Mouse (Mus musculus): ENCODE results near the gene Lap3. TPM values are rescaled to one million over a fixed set of nuclear protein-coding genes. Genes with fewer than 3 reads are reported as not detected.

Lap3 gene
- polyA plus RNA-seq (2015; fragmentation: Nextera tagmentation; extraction: Ambion mirVana), result 94.9 and 100 TPM in 2 replicates

DNA sequence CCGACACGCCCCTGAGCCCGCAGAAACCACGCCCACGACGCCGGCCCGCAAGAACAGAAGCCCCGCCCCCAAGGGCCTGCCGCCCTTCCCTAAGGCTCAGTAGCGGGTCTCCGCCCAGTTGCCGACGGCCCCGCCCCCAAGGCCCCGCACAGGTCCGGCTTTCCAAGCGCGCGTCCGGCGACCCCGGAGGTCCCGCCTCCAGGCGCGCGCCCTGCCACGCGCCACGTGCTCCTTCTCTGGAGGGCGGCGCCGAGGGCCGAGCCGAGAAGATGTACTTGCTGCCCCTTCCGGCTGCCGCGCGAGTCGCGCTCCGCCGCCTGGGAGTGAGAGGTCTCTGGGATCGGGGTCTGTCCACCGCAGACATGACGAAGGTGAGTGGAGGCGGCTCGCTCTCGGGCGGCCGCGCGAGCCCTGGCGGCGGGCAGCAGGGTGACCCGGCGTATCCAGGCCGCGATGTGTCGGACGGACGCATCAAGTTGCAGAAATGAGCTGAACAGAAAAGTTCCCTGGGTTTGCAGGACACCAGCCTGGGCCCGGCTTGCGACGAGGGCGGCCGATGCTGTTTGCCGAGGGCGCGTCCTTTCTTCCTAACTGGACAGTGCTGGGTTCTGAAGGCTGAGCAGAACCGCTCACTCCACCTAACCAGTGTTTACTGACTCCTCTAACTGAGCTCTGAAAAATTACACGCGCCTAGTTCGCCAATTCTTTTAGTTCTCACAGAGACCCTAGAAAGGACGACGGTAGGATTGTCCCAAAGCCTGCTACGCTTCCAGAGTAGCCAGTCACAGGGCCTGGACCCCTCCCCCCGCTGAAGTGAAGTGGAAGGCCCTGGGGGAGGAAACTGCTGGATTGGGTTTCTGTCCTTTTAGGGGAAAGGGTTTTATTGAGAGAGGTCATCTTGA is at the start of gene Lap3:
Gene Lap3, plus strand, starts transcription at position 184 of the 902 bp plus-strand sequence.
- Histone ChIP-seq H3K27ac (peak within 1 kb of the TSS; percentile 83), H3K4me2 (peak within 1 kb of the TSS; percentile 76), H3K27me3 (0 out of 2 replicates have a peak, but pooled peaks cover 3% of the 10 kb centered on the region), H3K36me3 (peaks cover 23% of the 10 kb centered on the region), H3K4me1 (peaks cover 15% of the 10 kb centered on the region), H3K4me3 (peak within 1 kb of the TSS; percentile 92), H3K9ac (peak within 1 kb of the TSS; percentile 91), H3K9me3 (no peaks in the 10 kb centered on the region)
- under 1% methylated on average over 78 of the region's 78 CpGs for WGBS
- peak; percentile 95 for ATAC-seq (ENCODE audit: borderline replicate concordance, extremely low read depth, low FRiP score, low TSS enrichment)

DNA sequence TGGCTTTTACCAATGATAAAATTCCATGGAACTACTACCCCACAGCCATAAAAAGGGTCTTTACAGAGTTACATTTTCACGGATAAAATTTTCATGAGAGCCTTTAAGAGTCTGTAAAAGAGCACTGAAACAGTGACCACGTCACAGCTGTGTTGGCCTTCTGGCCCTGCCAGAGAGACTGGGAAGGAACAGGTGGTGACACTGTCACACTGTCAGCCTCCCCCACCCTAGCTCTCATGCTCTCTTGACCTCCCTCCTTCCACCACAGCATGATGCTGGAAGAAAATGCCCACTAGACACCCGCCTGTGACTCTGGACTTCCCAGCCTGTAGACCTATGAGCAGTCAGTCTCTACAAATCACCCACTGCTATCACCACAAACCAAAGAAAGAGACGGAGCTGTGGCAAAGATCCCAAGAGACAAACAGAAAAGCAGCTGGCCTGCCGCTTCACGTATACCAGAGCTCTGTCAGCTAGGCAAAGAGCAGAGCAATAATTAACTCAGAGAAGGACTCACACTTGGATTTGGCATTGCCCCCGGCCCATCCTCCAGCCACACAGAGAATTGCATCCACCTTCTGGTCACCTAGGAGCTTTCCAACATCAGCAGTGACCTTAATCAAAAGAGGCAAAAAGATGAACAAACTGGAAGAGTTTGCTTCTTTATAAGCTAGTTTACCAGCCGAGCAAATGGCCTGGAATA is 48.9 kb upstream of the Lap3 start:
- peaks cover 9% of the 10 kb centered on the region; the same call in 1 of the 2 replicates for H3K36me3 ChIP-seq
- H3K9me3 ChIP-seq, result no peaks in the 10 kb centered on the region
- no peak overlapping the region for H3K4me3 ChIP-seq
- WGBS, result 86% methylated on average over 8 of the region's 8 CpGs
- H3K9ac ChIP-seq, result no peak overlapping the region
- no peak overlapping the region for H3K4me2 ChIP-seq
- no peak for ATAC-seq (ENCODE audit: borderline replicate concordance, extremely low read depth, low FRiP score, low TSS enrichment)
- H3K27me3 ChIP-seq, result no peaks in the 10 kb centered on the region
- H3K27ac ChIP-seq, result no peak overlapping the region
- peaks cover 11% of the 10 kb centered on the region for H3K4me1 ChIP-seq

DNA sequence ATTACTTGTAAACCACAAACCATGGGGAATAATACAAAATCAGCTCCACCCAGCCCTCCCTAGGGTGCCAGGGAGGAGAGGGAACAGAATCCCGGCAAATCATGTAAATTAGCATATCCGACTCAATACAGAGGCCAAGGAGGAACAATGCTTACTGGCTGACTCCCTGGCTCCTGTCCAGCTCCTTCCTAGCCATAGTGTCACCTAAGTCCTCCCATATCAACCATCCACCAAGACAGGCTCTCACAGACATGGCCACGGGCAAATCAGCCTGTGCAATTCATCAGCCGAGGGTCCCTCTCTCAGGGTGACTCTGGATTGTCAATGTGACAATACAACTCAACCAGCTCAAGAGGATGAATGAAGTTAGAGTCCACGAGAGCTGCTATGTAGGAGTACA is 44.5 kb upstream of the Lap3 start:
- ATAC-seq (ENCODE audit: borderline replicate concordance, extremely low read depth, low FRiP score, low TSS enrichment), result no peak
- Histone ChIP-seq H3K4me3 (peak overlapping the region; percentile 69), H3K9me3 (no peaks in the 10 kb centered on the region), H3K27ac (no peak overlapping the region), H3K4me2 (peak overlapping the region; percentile 92), H3K9ac (peak overlapping the region; percentile 64; the same call in 1 of the 2 replicates), H3K4me1 (peaks cover 12% of the 10 kb centered on the region), H3K27me3 (no peaks in the 10 kb centered on the region), H3K36me3 (peaks cover 8% of the 10 kb centered on the region; the same call in 1 of the 2 replicates)
- WGBS, result 50% methylated on average over 5 of the region's 5 CpGs

DNA sequence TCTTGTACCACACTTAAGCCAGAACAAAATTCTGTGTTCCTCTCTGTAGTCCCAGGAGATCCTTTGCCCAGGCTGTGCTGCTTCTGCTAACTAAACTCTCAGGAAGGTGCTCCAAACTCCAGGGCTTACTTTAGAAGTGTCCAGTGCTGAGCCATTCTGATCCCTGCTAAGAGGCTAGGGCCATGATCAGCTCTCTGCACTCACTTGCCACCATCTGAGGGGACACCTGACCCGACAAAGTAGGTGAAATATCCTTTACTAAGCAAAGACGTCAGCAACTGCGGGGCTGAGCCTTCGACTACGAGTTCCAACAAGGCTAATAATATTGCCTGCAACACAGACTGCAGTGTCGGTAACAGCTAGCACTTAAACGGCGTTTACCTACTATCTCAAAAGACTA is 44.0 kb upstream of the Lap3 start:
- peak overlapping the region; percentile 69 for H3K4me3 ChIP-seq
- H3K36me3 ChIP-seq, result peaks cover 5% of the 10 kb centered on the region; the same call in 1 of the 2 replicates
- no peaks in the 10 kb centered on the region for H3K27me3 ChIP-seq
- H3K27ac ChIP-seq, result no peak overlapping the region
- no peaks in the 10 kb centered on the region for H3K9me3 ChIP-seq
- H3K4me2 ChIP-seq, result peak overlapping the region; percentile 92
- peaks cover 12% of the 10 kb centered on the region for H3K4me1 ChIP-seq
- no peak for ATAC-seq (ENCODE audit: borderline replicate concordance, extremely low read depth, low FRiP score, low TSS enrichment)
- H3K9ac ChIP-seq, result peak overlapping the region; percentile 64
- 1% methylated on average over 8 of the region's 8 CpGs for WGBS

DNA sequence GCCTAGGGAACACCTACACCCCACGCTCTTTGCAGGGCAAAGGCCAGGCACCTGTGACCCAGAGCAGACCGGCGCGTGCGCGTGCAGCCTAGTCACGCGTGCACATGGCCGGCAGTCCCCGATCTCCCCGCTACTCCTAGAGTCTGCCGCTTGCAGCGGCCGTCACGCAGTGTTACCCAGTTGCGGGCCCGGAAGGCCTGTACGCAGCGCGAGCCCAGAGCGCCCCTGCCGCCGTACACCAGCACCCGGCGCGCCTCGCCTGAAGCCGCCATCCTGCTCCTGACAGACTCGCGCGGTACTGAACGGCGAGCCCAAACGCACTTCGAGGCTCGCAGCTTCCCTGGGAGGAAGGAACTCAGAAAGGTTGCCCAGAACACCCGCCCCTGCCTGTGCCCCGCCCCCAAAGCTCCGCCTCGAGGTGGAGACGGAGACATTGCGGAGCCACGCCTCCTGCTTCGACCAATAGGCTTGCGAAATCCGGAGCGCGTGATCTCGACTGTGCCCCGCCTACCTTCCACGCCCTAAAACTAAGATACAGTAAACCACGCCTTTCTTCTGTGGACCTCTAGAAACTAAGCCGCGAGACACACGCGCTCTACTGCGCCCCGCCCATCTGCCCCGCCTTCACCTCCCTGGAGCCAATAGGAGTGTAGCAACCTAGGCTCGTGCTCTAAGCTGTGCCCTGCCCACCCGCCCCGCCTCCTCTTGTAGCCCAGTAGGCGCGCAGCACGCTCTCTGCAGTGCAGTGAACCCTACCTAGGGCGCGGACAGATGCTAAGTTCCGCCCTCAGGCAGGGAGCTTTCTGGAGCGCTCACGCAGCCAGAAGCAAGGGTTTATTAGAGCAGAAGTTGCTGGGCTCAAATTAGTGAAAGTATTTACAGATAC is 43.1 kb upstream of the Lap3 start, which contains the start of gene Qdpr:
Gene Qdpr, minus strand, starts transcription at position 406 of the 886 bp plus-strand sequence.
- under 1% methylated on average over 69 of the region's 70 CpGs for WGBS
- H3K27me3 ChIP-seq, result no peaks in the 10 kb centered on the region
- H3K9ac ChIP-seq, result peak within 1 kb of the TSS; percentile 64

DNA sequence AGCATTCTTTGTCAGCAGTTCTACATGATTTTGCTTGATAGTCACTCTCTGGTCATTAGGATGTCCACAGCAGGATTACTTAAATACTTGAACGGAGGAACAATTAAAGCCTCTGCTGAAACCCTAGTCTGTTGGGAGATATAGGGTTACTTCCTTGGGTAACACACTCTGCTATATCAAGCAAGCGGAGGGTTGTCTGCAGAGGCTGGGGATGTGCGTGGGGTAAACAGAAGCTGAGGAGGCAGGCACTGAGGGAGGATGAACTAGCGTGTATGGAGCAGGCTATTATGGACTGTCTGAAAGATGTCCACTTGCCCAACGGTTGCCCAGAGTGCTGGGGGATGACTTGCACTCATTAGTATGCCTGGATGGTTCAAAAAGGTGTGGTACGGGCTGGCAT is 39.7 kb upstream of the Lap3 start, which contains the start of gene Clrn2:
Gene Clrn2, plus strand, starts transcription at position 301 of the 400 bp plus-strand sequence.
- no peak for ATAC-seq (ENCODE audit: borderline replicate concordance, extremely low read depth, low FRiP score, low TSS enrichment)
- H3K4me3 ChIP-seq, result no peak within 1 kb of the TSS
- no peaks in the 10 kb centered on the region for H3K36me3 ChIP-seq
- peaks cover 9% of the 10 kb centered on the region for H3K4me1 ChIP-seq
- no peak within 1 kb of the TSS for H3K4me2 ChIP-seq
- no peaks in the 10 kb centered on the region for H3K27me3 ChIP-seq
- WGBS, result 62% methylated on average over 6 of the region's 6 CpGs
- no peaks in the 10 kb centered on the region for H3K9me3 ChIP-seq
- H3K9ac ChIP-seq, result no peak within 1 kb of the TSS
- H3K27ac ChIP-seq, result no peak within 1 kb of the TSS

More for the DNA sequence above, 43.1 kb upstream of the Lap3 start, which contains the start of gene Qdpr:
- H3K36me3 ChIP-seq, result no peaks in the 10 kb centered on the region
- peak within 1 kb of the TSS; percentile 69 for H3K4me3 ChIP-seq
- H3K4me1 ChIP-seq, result peaks cover 12% of the 10 kb centered on the region
- no peaks in the 10 kb centered on the region for H3K9me3 ChIP-seq
- peak within 1 kb of the TSS; percentile 92 for H3K4me2 ChIP-seq
- peak; percentile 100 for ATAC-seq (ENCODE audit: borderline replicate concordance, extremely low read depth, low FRiP score, low TSS enrichment)
- H3K27ac ChIP-seq, result peak within 1 kb of the TSS; percentile 66

DNA sequence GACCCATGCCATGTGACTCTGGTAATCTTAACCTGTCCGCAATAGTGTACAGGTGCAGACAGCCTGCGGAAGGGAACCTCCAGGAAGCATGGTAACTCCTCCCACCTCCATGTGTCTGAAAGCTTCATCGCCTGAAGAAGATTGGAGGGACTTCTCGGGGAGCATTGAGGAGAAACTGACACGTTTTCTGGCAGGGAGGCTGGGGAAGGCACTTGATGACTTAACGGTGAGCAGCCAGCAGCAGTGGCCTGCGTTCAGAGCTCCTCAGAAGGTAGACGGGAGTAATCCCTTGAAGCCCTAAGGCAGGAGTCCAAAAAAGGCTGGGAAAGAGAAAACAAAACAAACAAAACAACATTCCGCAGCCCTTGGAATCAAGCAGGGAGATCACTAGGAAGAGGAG is 38.7 kb upstream of the Lap3 start:
- WGBS, result 29% methylated on average over 9 of the region's 9 CpGs

DNA sequence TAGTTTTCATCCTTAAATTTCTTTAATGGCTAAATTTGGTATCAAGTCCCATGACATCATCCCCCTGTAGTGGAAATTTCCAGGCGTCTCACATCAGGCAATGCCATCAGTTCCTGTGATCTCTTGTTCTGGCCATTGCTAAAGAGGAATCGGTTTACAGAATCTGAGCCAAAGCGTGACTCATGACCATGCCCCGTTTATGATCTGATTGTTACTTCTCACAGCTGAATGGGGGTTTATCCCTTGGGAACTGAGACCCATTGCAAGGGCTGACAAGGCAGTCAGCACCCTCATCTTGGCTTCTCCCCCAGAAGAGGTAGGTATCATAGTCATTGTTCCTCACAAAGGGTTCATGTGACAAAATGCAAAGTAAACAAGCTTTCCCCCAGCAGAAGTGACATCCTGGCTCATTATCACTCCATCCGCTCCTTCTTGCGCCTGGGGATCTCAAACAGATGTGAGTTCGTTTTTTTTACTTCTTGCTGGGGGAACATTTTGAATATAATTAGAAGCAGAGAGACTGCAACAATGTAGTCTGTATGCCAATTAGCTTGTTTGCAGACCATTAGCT is 20.2 kb upstream of the Lap3 start:
- H3K9me3 ChIP-seq, result no peaks in the 10 kb centered on the region
- 19% methylated on average over 7 of the region's 7 CpGs for WGBS
- H3K4me3 ChIP-seq, result no peak overlapping the region
- peaks cover 33% of the 10 kb centered on the region for H3K4me1 ChIP-seq
- H3K27ac ChIP-seq, result peak overlapping the region; percentile 60
- no peaks in the 10 kb centered on the region for H3K27me3 ChIP-seq
- no peaks in the 10 kb centered on the region for H3K36me3 ChIP-seq
- ATAC-seq (ENCODE audit: borderline replicate concordance, extremely low read depth, low FRiP score, low TSS enrichment), result peak; percentile 51; the same call in 1 of the 2 replicates
- H3K4me2 ChIP-seq, result 0 out of 2 replicates have a peak overlapping the region, but pooled peaks have one; percentile 21
- H3K9ac ChIP-seq, result no peak overlapping the region

More for the DNA sequence above, 38.7 kb upstream of the Lap3 start:
- Histone ChIP-seq H3K4me3 (no peak overlapping the region), H3K9me3 (no peaks in the 10 kb centered on the region), H3K4me1 (no peaks in the 10 kb centered on the region), H3K4me2 (no peak overlapping the region), H3K27ac (no peak overlapping the region), H3K27me3 (no peaks in the 10 kb centered on the region), H3K9ac (no peak overlapping the region), H3K36me3 (no peaks in the 10 kb centered on the region)
- no peak for ATAC-seq (ENCODE audit: borderline replicate concordance, extremely low read depth, low FRiP score, low TSS enrichment)

DNA sequence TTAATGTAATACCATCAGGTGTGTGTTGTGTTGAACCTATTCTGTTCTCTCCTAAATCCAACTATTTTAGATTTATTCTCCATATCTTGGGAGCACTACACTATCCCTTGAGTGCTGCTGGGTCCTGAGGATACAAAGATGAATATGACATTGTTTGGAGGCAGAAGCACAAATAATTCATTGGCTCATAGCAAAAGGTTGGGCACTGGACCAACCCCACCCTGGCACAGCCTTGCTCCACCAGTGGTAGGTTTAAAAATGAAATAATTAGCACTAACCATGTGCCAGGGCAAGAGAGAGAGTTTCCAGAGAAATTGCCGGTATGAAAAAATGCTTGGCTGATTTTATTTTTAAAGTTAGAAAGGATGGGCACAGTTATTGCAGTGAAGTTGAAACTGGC is 19.7 kb upstream of the Lap3 start:
- no peaks in the 10 kb centered on the region for H3K9me3 ChIP-seq
- peak overlapping the region; percentile 60 for H3K27ac ChIP-seq
- H3K4me2 ChIP-seq, result no peak overlapping the region
- 71% methylated on average over 1 of the region's 1 CpGs for WGBS
- H3K9ac ChIP-seq, result no peak overlapping the region
- H3K4me1 ChIP-seq, result peaks cover 33% of the 10 kb centered on the region
- H3K36me3 ChIP-seq, result no peaks in the 10 kb centered on the region
- no peak overlapping the region for H3K4me3 ChIP-seq
- no peaks in the 10 kb centered on the region for H3K27me3 ChIP-seq
- no peak for ATAC-seq (ENCODE audit: borderline replicate concordance, extremely low read depth, low FRiP score, low TSS enrichment)

DNA sequence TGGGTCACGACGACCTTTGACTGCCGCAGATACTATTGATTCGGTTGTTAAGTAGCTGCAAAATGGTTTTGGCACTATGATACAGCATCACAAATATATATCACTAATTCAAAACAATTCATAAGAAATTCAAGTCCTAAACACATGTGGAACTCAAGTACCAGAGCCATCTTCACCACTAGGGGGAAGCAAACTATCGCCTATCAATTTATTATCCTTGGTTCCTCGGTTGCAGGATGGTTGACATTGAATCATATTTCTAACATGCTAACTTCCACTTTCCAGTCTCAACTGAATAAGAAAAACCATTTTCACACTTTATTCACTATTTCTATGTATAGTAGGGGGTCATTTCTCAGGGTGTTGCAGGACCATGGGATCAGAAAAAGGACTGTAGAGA is 19.0 kb upstream of the Lap3 start:
- Histone ChIP-seq H3K9me3 (no peaks in the 10 kb centered on the region), H3K9ac (no peak overlapping the region), H3K27ac (no peak overlapping the region), H3K4me1 (peaks cover 33% of the 10 kb centered on the region), H3K27me3 (no peaks in the 10 kb centered on the region), H3K4me2 (no peak overlapping the region), H3K36me3 (no peaks in the 10 kb centered on the region), H3K4me3 (no peak overlapping the region)
- ATAC-seq (ENCODE audit: borderline replicate concordance, extremely low read depth, low FRiP score, low TSS enrichment), result no peak
- WGBS, result 26% methylated on average over 6 of the region's 6 CpGs

DNA sequence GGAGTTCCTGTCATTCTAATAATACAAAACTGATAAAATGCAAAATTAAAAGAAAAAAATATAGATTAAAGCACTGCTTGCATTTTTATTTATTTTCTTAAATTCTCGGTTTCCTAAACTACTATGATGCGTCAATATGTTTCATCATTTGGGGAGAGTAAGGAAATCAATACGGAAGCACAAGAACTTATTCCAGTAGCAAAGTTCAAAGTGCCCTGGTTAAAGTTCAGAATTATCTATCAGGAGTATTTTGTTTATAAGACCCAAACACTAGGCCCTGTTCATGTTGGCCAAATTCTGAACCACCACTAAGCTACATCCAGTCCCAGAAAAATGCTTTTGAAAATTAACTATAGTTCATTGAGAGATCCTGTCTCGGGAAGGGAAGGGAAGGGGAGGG is 18.4 kb upstream of the Lap3 start:
- Histone ChIP-seq H3K9ac (no peak overlapping the region), H3K9me3 (no peaks in the 10 kb centered on the region), H3K4me3 (no peak overlapping the region), H3K27ac (no peak overlapping the region), H3K4me2 (no peak overlapping the region), H3K4me1 (peaks cover 33% of the 10 kb centered on the region), H3K27me3 (no peaks in the 10 kb centered on the region), H3K36me3 (no peaks in the 10 kb centered on the region)
- ATAC-seq (ENCODE audit: borderline replicate concordance, extremely low read depth, low FRiP score, low TSS enrichment), result no peak
- 62% methylated on average over 3 of the region's 4 CpGs for WGBS
